Mouse (Mus musculus): ENCODE results near the gene Cep95.
"Not testable (repeated sequence)": the region's sequence is repeated elsewhere in the genome, so short reads cannot be mapped to it uniquely, and the experiment has no call there.

Cep95 gene

GRCm38 (mm10) chr11:106788775-106789459, at the start of gene Cep95, which contains the start of gene Ddx5:
TSS of gene Cep95 (plus strand) at chr11:106789252.
TSS of gene Ddx5 (minus strand) at chr11:106789185.
- DNase-seq: peak; percentile 100

- DNase-seq: not testable (repeated sequence)
Observed at GRCm38 (mm10) chr11:106740724-106741123, 48.3 kb upstream of the Cep95 start.

GRCm38 (mm10) chr11:106741232-106741631, 47.8 kb upstream of the Cep95 start:
- no peak for DNase-seq

- no peak for DNase-seq
Observed at GRCm38 (mm10) chr11:106741826-106742225, 47.2 kb upstream of the Cep95 start.

- peak; percentile 34 for DNase-seq
Observed at GRCm38 (mm10) chr11:106742388-106742841, 46.6 kb upstream of the Cep95 start.

- DNase-seq: no peak
Observed at GRCm38 (mm10) chr11:106744949-106745348, 44.1 kb upstream of the Cep95 start.

GRCm38 (mm10) chr11:106749557-106750120, 39.4 kb upstream of the Cep95 start:
- not testable (repeated sequence) for DNase-seq

- no peak for DNase-seq
Observed at GRCm38 (mm10) chr11:106750121-106750751, 38.8 kb upstream of the Cep95 start, which contains the start of gene Pecam1. TSS of gene Pecam1 (minus strand) at chr11:106750628.

- DNase-seq: no peak
Observed at GRCm38 (mm10) chr11:106751039-106752018, 37.7 kb upstream of the Cep95 start, which contains the start of gene Milr1. TSS of gene Milr1 (plus strand) at chr11:106751226.

GRCm38 (mm10) chr11:106752103-106752502, 36.9 kb upstream of the Cep95 start:
- DNase-seq: no peak

GRCm38 (mm10) chr11:106753314-106753713, 35.7 kb upstream of the Cep95 start:
- DNase-seq: no peak

- DNase-seq: no peak
Observed at GRCm38 (mm10) chr11:106755583-106755982, 33.5 kb upstream of the Cep95 start.

- no peak for DNase-seq
Observed at GRCm38 (mm10) chr11:106759028-106759427, 30.0 kb upstream of the Cep95 start.

- DNase-seq: no peak
Observed at GRCm38 (mm10) chr11:106760511-106760910, 28.5 kb upstream of the Cep95 start.

GRCm38 (mm10) chr11:106762139-106762799, 26.8 kb upstream of the Cep95 start:
- no peak for DNase-seq

- no peak for DNase-seq
Observed at GRCm38 (mm10) chr11:106762800-106763185, 26.3 kb upstream of the Cep95 start.

GRCm38 (mm10) chr11:106766611-106767162, 22.4 kb upstream of the Cep95 start:
- DNase-seq: no peak

- DNase-seq: no peak
Observed at GRCm38 (mm10) chr11:106767516-106767915, 21.5 kb upstream of the Cep95 start.

GRCm38 (mm10) chr11:106770195-106770974, 18.7 kb upstream of the Cep95 start:
- DNase-seq: no peak

- no peak for DNase-seq
Observed at GRCm38 (mm10) chr11:106773061-106773460, 16.0 kb upstream of the Cep95 start.

- DNase-seq: peak; percentile 21
Observed at GRCm38 (mm10) chr11:106776960-106777359, 12.1 kb upstream of the Cep95 start.

Data from cerebellum, adult 9-10 months (tissue).